Mouse (Mus musculus): Measurements from ENCODE around the gene Cyb5r1. TPM values are rescaled to one million over a fixed set of nuclear protein-coding genes. Genes with fewer than 3 reads are reported as not detected.
"Not testable (repeated sequence)": the region's sequence is repeated elsewhere in the genome, so short reads cannot be mapped to it uniquely, and the experiment has no call there.

Cyb5r1 gene
- total RNA-seq, 2 experiments from 2014 or later: 43.8 to 54.5 TPM

DNA sequence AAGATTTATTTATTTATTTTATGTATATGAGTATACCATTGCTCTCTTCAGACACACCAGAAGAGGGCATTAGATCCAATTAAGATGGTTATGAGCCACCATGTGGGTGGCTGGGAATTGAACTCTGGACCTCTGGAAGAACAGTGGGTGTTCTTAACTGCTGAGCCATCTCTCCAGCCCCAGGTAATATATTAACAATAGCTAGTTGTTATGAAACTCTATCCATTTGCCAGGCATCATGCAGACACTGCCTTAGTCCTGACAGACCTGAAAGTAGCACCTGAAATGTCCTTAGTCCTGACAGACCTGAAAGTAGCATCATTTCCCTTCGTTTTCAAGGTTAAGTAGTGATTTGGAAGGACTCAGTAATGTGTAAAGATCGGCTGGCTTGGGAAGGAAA lies 8.7 kb downstream of the Cyb5r1 start:
- no peak for ATAC-seq (ENCODE audit: poor library complexity, severe bottlenecking)

DNA sequence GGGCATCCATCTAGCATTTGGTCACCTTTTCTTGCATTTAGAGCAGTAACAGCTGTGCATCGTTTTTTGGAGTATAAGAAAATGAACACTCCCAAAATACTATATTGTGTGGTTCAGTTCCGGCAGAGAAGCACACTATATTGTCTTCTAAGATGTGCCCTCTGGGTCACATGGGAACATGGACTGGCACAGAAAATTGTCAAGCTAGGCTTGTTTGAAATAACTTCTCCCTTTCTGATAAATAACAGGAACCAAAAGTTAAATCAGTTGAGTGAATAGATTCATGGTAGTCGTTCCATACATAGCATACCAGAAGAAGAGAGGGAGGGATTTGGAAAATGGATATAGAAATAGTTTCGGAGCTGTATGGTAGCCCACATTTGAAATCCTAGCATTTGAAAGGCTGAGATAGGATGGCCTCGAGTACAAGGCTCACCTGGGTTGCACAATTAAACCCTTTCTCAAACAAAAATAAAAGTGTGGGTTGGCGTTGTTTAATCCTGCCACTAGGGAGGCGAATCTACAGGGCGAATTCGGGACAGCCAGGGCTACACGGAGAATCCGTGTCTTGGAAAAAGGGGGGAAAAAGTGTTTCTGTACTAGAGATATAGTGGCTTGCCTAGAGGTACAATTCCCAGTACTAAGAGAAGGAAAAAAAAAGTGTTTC lies 9.3 kb downstream of the Cyb5r1 start:
- ATAC-seq (ENCODE audit: poor library complexity, severe bottlenecking): peak; percentile 8

DNA sequence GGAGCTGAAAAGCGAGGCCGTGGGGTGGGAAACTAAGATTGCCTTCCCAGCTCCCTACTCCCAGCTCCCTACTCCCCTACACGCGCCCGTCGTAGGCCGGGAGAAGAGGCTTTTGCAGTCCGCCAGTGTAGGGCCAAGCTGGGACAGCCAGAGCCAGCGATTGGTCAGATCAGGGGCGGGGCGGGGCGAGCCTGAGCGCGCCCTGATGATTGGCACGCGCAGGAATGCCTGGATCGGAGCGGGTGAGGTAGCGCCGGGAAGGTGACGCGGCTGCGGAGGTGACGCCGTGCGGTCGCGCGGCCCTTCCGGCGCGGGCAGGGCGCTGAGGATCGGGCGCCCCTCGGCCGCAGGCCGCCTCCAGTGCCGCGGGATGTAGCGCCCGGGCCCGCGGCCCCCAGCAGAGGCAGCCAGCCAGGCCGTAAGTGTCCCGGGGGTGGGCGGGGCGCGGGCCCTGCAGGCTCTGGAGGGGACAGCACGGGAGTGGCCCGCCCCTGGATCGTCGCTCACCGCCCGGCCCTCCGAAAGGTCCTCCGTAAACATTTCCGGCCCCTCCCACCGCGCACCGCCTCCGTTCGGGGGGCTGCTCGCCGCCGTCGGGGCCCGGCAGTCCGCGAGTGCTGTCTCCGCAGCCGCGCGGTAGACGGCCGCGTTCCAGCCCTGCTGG lies 9.9 kb downstream of the Cyb5r1 start, which contains the start of gene Adipor1:
TSS of gene Adipor1 (plus strand) at position 211 of the 664 bp plus-strand sequence.
- peak; percentile 82 for ATAC-seq (ENCODE audit: poor library complexity, severe bottlenecking)

DNA sequence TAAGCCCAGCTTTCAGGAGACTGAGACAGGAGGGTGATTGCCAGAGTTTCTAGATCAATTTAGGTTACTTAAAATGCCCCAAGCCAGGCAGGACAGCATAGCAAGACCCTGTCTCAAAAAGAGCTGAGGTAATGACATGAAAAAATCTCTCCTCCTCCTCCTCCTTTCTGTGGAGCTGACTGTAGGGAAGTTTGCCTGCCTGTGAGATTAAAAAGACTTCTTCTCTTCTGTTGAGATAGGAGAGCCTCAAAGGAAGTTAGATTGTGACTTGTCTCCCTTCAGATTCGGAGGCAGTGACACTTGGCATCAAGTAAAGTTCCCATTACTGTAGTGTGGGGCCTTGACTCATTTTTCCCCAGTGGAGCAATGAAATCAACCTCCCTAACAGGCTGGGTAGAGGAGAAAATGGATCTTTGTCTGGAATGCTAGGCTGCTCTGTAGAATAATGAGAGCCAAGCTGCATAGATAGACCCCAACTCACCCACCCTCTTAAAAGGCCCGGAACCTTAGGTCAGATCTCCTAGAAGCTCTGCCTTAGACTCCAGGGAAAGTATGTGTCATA lies 13.1 kb downstream of the Cyb5r1 start:
- ATAC-seq (ENCODE audit: poor library complexity, severe bottlenecking): no peak

DNA sequence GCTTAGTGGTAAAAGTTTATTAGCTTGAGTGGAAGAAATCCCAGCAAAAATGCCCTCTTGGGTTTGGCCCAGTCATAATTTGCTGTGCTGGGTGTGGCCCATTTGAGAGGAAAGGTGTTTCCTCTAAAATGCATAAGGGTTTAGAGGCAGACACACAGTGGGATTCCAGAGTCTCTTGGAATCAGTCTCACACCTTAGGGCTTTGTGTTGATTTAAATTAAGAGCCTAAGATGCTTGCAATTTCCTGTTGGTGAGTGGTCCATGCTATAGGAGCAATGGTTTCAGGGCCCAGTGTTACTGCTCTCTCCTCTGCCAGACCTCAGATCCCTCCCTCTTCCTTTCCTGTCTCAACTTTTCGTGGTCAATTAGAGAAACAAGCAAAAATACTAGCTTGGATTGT lies 13.8 kb downstream of the Cyb5r1 start:
- no peak for ATAC-seq (ENCODE audit: poor library complexity, severe bottlenecking)

DNA sequence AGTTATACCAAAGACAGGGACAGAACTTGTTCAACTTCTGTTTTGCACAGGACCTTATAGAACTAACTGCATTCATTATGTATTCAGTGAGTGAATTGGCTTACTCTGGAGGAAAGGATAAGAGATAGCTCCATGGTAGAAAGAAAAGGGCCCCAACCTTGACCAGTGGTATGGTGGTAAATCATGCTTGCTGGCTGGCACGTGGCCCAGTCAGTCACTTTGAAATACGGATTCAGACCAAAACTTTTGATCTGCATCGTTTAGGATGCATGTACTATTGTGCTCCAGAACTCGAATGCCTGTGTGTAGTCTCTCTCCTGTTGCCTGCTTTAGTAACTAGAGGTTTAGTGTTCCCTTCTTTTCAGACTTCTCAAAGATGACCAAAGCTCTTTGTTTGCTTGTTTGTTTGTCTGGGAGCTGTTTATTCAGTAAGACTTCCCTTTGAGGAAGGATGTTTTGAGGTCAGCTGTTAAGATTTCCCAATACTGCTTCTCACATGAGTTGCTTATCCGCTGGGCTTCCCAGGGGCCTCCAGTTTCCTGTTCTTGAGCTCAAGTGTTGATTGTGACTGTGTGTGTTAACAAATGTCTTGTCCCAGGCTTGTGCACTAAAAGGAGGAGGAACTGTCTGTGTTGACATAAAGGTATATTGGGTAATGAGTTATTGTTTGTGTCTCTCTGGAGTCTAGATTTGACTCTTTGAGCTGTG lies 14.5 kb downstream of the Cyb5r1 start:
- peak; percentile 74 for ATAC-seq (ENCODE audit: poor library complexity, severe bottlenecking)

DNA sequence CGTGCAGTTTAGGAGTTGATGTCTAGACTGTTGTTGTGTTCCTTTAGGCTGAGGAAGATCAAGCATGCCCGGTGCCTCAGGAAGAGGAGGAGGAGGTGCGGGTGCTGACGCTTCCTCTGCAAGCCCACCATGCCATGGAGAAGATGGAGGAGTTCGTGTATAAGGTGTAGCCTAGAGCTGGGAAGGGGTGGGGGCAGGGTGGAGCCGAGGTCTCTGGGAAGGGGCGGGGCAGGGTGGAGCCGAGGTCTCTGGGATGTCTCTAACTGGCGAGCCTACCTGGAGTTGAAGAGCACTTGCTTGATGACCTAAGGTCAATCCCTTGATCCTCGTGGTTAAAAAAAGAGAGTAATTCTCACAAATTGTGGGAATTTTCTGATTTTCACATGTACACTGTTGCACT lies 18.6 kb downstream of the Cyb5r1 start:
- ATAC-seq (ENCODE audit: poor library complexity, severe bottlenecking): no peak

DNA sequence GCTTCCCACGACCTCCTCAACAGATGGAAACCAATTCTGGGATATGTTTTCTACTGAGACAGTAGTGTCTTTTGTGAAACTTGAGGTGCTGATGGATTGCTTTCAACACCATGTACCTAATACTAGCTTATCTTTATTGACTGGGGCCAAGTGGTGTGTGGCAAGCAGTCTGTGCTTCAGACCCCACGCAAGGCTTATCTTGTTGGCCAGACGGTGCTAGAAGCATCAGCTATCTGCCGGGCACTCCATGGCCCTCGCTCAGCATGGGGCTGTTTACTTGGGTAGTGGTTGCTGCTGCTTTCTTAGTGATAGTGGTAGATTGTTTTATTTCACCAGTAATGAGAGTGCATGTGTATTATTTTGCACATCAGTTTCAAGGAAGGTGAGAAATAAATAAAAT lies 20.9 kb downstream of the Cyb5r1 start:
- no peak for ATAC-seq (ENCODE audit: poor library complexity, severe bottlenecking)

DNA sequence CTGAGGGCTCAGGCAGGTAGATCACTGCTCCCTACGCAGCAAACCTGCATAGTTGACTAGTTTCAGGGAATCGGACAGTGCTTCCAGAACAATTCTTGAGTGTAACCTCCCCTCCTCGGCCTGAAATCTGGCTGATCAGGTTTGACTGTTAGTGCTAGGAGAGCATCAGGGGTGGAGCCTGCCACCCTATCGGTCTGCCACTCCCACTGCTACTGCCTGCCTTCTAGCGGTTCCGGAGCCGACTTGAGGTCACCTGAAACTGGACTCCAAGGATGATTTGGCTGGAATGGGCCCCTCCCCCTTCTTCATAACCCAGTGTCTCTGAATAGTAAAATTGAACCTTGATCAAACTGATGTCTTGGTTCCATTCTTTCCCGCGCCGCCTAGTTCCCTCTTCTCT lies 27.6 kb downstream of the Cyb5r1 start:
- no peak for ATAC-seq (ENCODE audit: poor library complexity, severe bottlenecking)

DNA sequence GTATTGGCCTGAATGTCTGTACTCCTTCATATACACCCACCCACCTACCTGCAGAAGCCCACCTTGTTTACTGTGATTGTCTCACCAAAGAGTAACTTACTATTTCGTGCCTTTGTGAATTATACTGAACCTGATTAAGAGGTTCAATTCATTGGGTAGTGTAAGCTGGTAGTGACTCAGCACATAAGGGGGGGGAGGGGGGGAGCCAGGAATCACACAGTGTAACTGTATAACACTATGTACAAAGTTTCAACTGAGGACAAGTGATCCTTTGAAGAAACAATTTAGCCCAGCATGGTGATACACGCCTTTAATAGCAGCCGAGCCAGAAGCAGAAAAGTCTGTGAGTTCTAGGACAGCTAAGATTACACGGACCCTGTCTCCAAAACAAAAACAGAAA lies 28.1 kb downstream of the Cyb5r1 start:
- no peak for ATAC-seq (ENCODE audit: poor library complexity, severe bottlenecking)

DNA sequence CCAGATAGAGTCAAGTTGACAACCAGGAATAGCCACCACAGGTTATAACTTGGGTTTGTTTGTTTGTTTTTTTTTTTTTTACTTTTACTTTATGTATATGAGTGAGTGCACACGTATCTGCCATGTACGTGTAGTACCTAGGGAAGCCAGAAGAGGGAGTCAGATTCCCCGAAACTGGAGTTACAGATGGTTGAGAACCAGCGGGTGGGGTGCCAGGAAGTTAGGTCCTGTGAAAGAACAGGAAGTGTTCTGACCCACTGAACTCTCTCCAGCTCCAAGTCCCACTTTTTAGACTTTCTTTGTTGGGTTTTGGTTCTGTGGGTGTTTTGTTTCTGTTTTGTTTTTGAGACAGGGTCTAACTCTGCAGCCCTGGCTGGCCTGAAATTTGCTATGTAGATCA lies 30.1 kb downstream of the Cyb5r1 start:
- ATAC-seq (ENCODE audit: poor library complexity, severe bottlenecking): peak; percentile 96

DNA sequence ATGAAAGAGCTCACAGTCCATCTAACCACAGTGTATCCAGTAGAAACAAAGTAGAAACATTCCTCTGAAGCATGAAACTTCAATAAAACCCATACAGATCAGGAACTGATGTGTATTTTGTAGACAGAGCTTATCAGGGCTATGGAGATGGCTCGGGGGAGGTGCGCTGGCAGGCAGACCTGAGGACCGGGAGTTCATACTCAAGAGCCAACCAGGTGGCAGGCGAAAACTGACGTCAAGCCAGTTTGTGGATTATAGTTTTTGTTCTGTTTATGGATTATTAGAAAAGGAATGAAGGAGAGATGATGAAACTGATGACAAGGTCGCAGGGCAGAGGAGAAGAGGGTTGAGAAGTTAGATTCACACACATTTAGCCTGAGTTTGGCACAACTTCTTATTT lies 35.1 kb downstream of the Cyb5r1 start:
- ATAC-seq (ENCODE audit: poor library complexity, severe bottlenecking): no peak

DNA sequence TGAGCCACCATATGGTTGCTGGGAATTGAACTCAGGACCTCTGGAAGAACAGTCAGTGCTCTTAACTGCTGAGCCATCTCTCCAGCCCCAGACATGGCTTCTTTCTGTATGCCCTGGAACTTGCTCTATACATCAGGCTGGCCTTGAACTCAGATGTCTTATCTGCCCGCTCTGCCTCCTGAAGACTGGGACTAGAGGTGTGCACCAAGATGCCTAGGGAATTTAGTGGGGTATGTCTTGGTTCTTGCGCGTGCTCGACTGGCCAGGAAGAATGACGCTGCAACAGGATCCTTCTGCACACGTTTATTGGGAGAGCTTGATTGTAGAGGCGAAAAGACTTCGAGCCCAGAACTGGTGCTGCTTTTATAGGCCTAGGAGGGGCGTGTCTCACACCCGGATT lies 36.4 kb downstream of the Cyb5r1 start:
- ATAC-seq (ENCODE audit: poor library complexity, severe bottlenecking): not testable (repeated sequence)

DNA sequence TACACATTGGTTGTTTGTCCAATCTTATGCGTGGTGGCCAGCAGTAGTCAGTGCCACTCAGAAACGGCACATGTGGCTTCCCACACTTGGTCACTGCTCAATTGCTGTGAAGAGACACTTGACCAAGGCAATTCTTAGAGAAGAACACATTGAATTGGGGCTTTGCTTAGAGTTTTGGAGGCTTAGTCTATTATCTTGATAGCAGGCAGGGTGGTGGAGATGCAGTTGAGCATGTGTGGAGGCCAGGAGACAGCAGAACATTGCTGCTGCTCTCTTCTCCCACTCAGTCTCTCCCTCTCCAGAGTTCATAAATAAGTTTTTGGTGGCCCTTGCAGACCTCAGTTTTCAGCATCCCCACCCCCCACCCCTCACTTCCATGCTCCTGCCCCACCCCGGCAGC lies 37.0 kb downstream of the Cyb5r1 start:
- no peak for ATAC-seq (ENCODE audit: poor library complexity, severe bottlenecking)

DNA sequence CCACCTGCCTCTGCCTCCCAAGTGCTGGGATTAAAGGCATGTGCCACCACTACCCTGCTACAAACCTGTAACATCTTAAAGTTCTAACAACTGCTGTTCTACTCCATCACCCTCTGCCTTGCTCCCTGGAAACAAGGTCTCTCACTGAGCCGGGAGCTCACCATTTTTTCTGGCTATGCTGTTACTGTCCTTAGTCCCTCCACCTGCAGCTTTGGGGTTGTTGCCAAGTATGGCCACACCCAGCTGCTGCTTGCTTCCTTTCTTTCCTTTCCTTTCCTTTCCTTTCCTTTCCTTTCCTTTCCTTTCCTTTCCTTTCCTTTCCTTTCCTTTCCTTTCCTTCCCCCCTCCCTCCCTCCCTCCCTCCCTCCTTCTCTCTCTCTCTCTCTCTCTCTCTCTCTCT lies 37.9 kb downstream of the Cyb5r1 start:
- not testable (repeated sequence) for ATAC-seq (ENCODE audit: poor library complexity, severe bottlenecking)

DNA sequence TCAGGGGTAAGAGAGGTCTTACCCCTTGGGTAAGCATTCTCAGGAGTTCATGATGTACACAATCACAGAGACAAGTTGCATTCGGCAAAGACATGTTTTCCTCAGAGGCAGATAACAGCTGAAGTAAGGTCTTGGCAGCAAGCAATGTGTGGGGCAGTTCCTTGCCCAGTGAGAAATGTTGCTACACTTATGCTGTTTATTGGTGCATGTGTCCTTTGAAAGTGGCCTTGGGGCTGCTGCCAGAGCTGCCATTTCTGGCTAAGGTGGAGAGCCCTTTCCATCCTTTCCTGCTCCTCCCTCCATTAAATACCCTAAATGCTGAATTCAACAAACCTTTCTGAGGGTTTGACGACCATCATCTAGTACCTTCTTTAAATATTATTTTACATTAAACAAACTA lies 40.1 kb downstream of the Cyb5r1 start:
- no peak for ATAC-seq (ENCODE audit: poor library complexity, severe bottlenecking)

DNA sequence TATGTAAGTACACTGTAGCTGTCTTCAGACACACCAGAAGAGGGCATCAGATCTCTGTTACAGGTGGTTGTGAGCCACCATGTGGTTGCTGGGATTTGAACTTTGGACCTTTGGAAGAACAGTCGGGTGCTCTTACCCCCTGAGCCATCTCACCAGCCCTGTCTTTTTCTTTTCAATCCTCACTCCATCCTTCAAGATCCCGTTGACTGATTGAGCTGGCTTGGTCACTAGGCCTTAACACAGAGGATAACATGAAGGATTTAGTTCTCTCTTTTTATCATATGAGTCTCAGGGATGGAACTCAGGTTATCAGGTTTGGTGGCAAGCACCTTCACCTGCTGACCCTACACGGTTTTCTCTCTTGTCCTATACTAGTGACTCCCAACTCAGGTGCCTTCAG lies 43.2 kb downstream of the Cyb5r1 start:
- not testable (repeated sequence) for ATAC-seq (ENCODE audit: poor library complexity, severe bottlenecking)

DNA sequence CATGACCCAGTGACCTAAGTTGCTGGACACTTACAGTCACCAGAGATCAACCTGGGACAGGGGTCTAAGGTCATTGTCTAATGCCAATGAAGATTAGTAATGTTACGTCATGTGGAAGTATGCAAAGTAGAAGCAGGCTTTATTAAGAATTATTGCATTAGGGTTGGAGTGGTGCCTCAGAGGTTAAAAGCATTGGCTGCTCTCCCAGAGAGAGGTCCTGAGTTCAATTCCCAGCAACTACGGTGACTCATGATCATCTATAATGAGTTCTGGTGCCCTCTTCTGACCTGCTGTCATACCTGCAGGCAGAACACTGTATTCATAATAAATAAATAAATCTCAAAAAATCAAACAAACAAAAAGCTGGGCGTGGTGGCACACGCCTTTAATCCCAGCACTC lies 44.8 kb downstream of the Cyb5r1 start:
- no peak for ATAC-seq (ENCODE audit: poor library complexity, severe bottlenecking)

DNA sequence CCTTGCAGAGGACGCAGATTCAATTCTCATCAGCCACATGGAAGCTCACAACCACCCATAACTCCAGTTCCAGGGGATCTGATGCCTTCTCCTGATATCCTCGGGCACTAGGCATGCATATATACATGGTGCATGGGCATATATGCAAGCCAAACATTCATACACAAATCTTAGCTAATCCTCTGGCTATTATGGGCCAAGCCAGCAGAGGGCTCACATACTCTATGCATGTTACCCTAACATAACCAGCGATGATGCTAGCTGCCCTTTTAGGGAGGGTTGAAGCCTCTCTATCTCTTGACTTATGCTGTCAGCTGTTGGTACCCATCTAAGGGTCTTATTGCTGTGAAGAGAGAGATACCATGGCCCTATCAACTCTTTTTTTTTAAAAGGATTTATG lies 45.6 kb downstream of the Cyb5r1 start:
- ATAC-seq (ENCODE audit: poor library complexity, severe bottlenecking): peak; percentile 51

DNA sequence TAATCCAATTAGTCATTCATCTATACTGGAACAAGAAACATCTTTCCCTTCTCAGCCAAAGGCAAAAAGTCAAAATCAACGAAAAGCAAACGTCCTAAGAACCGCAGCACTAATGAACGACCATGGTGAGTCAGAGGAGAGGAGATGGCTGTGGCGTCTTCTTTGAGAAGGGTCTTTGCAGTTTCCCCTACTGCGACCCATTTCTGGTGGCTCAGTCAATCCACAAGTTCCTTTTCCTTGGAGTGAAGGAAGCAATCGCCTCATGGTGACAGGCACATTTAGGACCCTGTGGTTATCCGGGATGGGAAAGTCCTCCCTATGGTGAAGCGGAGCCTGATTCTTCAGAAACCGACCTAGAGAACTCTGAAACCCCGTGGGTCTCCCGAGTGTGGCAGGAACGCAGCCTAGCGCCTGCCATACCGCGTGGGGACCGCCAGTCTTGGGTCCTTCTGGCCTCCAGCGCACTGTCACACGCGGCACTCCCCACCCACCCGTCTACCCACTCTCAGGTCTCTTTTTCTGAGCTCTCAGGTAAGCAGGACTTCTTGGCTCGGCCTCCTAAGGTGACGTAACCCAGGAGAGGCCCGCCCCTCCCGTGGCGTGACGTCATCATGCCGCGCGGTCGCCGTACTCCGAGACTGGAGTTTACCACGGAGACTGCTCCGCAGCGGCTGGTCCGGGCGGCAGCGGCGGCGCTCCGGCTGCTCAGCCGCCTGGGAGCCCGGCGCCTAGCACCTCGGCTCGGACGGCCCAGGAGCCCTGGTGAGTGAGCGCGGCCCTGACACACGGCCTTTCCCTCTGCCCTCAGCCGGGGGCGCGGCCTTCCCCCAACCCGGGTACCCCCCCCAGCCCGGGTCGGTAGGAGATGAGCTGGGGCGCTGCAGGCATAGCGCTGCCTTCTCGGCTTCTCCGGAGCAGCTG lies 49.8 kb downstream of the Cyb5r1 start, which contains the start of gene Klhl12:
TSS of gene Klhl12 (plus strand) at position 628 of the 921 bp plus-strand sequence.
- peak; percentile 86 for ATAC-seq (ENCODE audit: poor library complexity, severe bottlenecking)

DNA sequence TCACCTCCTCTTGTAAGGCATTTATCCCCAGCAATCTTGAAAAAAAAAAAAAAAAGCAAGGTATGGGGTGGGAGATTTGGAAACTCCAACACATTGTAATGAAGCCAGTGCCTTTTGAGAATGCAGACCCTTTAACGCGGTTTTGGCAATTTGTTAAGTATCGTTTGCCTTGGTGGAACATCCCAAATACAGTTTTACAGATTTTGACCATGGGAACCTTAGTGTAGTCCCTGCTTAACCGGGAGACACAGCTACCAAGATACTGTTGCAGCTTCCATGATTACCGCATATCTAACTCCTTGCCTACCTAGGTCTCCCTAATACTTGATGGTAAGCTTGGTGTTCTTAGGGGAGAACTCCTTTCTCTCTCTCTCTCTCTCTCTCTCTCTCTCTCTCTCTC lies 50.7 kb downstream of the Cyb5r1 start:
- no peak for ATAC-seq (ENCODE audit: poor library complexity, severe bottlenecking)

All from megakaryocyte, adult 5-6 weeks (primary cell).